Mouse (Mus musculus) adrenal gland, postnatal 36 days (tissue): ENCODE measurements at regions not wholly inside any gene's neighbourhood (a gene's known extent, or its start where the extent isn't known, plus 50 kb on each side); places are given as distances from the start of the nearest gene placed in this dataset.

ENCODE experiments used
- DNase-seq, 2 experiments: peaks; one replicate each; pipeline ENCODE4 v3.0.0; 2021; ENCODE audit warnings: mixed read lengths in 1 of 2

- DNase-seq = peak; percentile 74 to 80
These were observed 145.7 kb upstream of the Pgrmc2 start for GRCm38 (mm10) chr3:41228536-41228935.

GRCm38 (mm10) chr3:41220746-41221145, 137.9 kb upstream of the Pgrmc2 start:
- peak; percentile 17 to 22 for DNase-seq

- no peak for DNase-seq
These were observed 134.9 kb upstream of the Pgrmc2 start for GRCm38 (mm10) chr3:41217770-41218169.

GRCm38 (mm10) chr3:41213533-41213932, 130.7 kb upstream of the Pgrmc2 start:
- no peak for DNase-seq

GRCm38 (mm10) chr3:41210333-41210732, 127.5 kb upstream of the Pgrmc2 start:
- DNase-seq = no peak

- DNase-seq = no peak
These were observed 120.0 kb upstream of the Pgrmc2 start for GRCm38 (mm10) chr3:41202895-41203294.

GRCm38 (mm10) chr3:41201782-41202181, 118.9 kb upstream of the Pgrmc2 start:
- DNase-seq = peak; percentile 20 to 56

GRCm38 (mm10) chr3:41200026-41200425, 117.2 kb upstream of the Pgrmc2 start:
- DNase-seq = no peak

GRCm38 (mm10) chr3:41198216-41198976, 115.5 kb upstream of the Pgrmc2 start:
- DNase-seq = peak; percentile 19 to 27

- peak; percentile 93 to 95 for DNase-seq
These were observed 112.5 kb upstream of the Pgrmc2 start for GRCm38 (mm10) chr3:41195113-41195975.

GRCm38 (mm10) chr3:41194311-41195112, 111.7 kb upstream of the Pgrmc2 start:
- DNase-seq = peak; percentile 68 to 69

GRCm38 (mm10) chr3:41185305-41186097, 102.7 kb upstream of the Pgrmc2 start:
- no peak for DNase-seq

GRCm38 (mm10) chr3:41184375-41184774, 101.5 kb upstream of the Pgrmc2 start:
- no peak for DNase-seq

- no peak for DNase-seq
These were observed 100.2 kb upstream of the Pgrmc2 start for GRCm38 (mm10) chr3:41182900-41183595.

GRCm38 (mm10) chr3:41182036-41182899, 99.4 kb upstream of the Pgrmc2 start:
- DNase-seq = peak; percentile 87 to 89

GRCm38 (mm10) chr3:41181438-41181837, 98.6 kb upstream of the Pgrmc2 start:
- no peak for DNase-seq

GRCm38 (mm10) chr3:41180911-41181310, 98.1 kb upstream of the Pgrmc2 start:
- no peak for DNase-seq

GRCm38 (mm10) chr3:41179037-41179880, 96.4 kb upstream of the Pgrmc2 start:
- no peak for DNase-seq

GRCm38 (mm10) chr3:41177124-41177523, 94.3 kb upstream of the Pgrmc2 start:
- no peak for DNase-seq
